Mouse (Mus musculus) midbrain, embryonic 14.5 days (tissue): ENCODE measurements at regions not wholly inside any gene's neighbourhood (a gene's known extent, or its start where the extent isn't known, plus 50 kb on each side); places are given as distances from the start of the nearest gene placed in this dataset.
A peak's percentile ranks its signal among the peaks of the same experiment; 100 is the strongest.

Experiments
- ATAC-seq: fragments of 200-750 bp; cut with Nextera tagmentation; 2 replicates; pipeline ENCODE4 v1.8.0; 2017; ENCODE audit warnings: moderate number of reproducible peaks, moderate library complexity; ENCODE audit not compliant: low FRiP score, low TSS enrichment
- DNase-seq: peaks from one replicate; pipeline ENCODE4 v3.0.0-alpha.2; 2015
- H3K27ac ChIP-seq: fragments of 300-500 bp; sonication (generic); replicated peaks from 2 replicates; pipeline ENCODE4 v1.5.1; 2014; ENCODE audit warnings: mild to moderate bottlenecking, low read depth, low read length, moderate library complexity
- H3K27me3 ChIP-seq: fragments of 300-500 bp; sonication (generic); 2 replicates; pipeline ENCODE4 v1.6.1; 2014; ENCODE audit warnings: low read length, control low read depth, mixed read lengths; ENCODE audit not compliant: control insufficient read depth, insufficient read depth
- H3K36me3 ChIP-seq: fragments of 300-500 bp; sonication (generic); 2 replicates; pipeline ENCODE4 v1.6.1; 2014; ENCODE audit warnings: low read length, control low read depth; ENCODE audit not compliant: control insufficient read depth, insufficient read depth
- H3K4me1 ChIP-seq: fragments of 300-500 bp; sonication (generic); 2 replicates; pipeline ENCODE4 v1.6.1; 2014; ENCODE audit warnings: mild to moderate bottlenecking, antibody characterized with exemption, low read length, control low read depth; ENCODE audit not compliant: control insufficient read depth, insufficient read depth
- H3K4me2 ChIP-seq: fragments of 300-500 bp; sonication (generic); 2 replicates; pipeline ENCODE4 v1.6.1; 2014; ENCODE audit warnings: mild to moderate bottlenecking, low read length, moderate library complexity
- H3K4me3 ChIP-seq: fragments of 300-500 bp; sonication (generic); replicated peaks from 2 replicates; pipeline ENCODE4 v1.5.1; 2014; ENCODE audit warnings: low read depth, low read length
- H3K9ac ChIP-seq: fragments of 300-500 bp; sonication (generic); replicated peaks from 2 replicates; pipeline ENCODE4 v1.6.1; 2014; ENCODE audit warnings: mild to moderate bottlenecking, low read length, moderate library complexity
- H3K9me3 ChIP-seq: fragments of 300-500 bp; sonication (generic); 2 replicates; pipeline ENCODE4 v1.6.1; 2016; ENCODE audit warnings: low read length, control low read depth, mixed read lengths; ENCODE audit not compliant: control insufficient read depth
- WGBS: fragments of 180-500 bp; shearing (Covaris S2); extraction: QIAGEN DNeasy Blood & Tissue Kit; methylation state at CpG from one replicate; pipeline ENCODE4 v1.1.7; 2014; 5-methylcytosine and 5-hydroxymethylcytosine counted together

- no peaks in the 10 kb centered on the region for H3K27me3 ChIP-seq
- no peak overlapping the region for H3K4me3 ChIP-seq
- H3K4me1 ChIP-seq = 0 out of 2 replicates have a peak, but pooled peaks cover 4% of the 10 kb centered on the region
- DNase-seq (no peak), ATAC-seq (no peak)
- no peak overlapping the region for H3K4me2 ChIP-seq
- no peak overlapping the region for H3K9ac ChIP-seq
- H3K27ac ChIP-seq = no peak overlapping the region
- H3K9me3 ChIP-seq = no peaks in the 10 kb centered on the region
- H3K36me3 ChIP-seq = no peaks in the 10 kb centered on the region
- 95% methylated on average over 7 of the region's 7 CpGs for WGBS
Measured at GRCm38 (mm10) chr17:87867611-87868010, 53.2 kb upstream of the Rpl36-ps4 start.

- Histone ChIP-seq H3K4me1 (no peaks in the 10 kb centered on the region), H3K4me2 (no peak overlapping the region), H3K4me3 (no peak overlapping the region), H3K36me3 (no peaks in the 10 kb centered on the region), H3K27ac (no peak overlapping the region), H3K9ac (no peak overlapping the region), H3K9me3 (no peaks in the 10 kb centered on the region), H3K27me3 (no peaks in the 10 kb centered on the region)
- 81% methylated on average over 15 of the region's 15 CpGs for WGBS
- DNase-seq (no peak), ATAC-seq (no peak)
Measured at GRCm38 (mm10) chr17:87866719-87867318, 54.0 kb upstream of the Rpl36-ps4 start.

GRCm38 (mm10) chr17:87866165-87866564, 54.6 kb upstream of the Rpl36-ps4 start:
- Histone ChIP-seq H3K4me1 (no peaks in the 10 kb centered on the region), H3K9ac (no peak overlapping the region), H3K36me3 (no peaks in the 10 kb centered on the region), H3K9me3 (no peaks in the 10 kb centered on the region), H3K4me3 (no peak overlapping the region), H3K27ac (no peak overlapping the region), H3K4me2 (no peak overlapping the region), H3K27me3 (no peaks in the 10 kb centered on the region)
- 23% methylated on average over 10 of the region's 10 CpGs for WGBS
- DNase-seq = peak; percentile 55
- no peak for ATAC-seq

- ATAC-seq = no peak
- Histone ChIP-seq H3K36me3 (no peaks in the 10 kb centered on the region), H3K27me3 (no peaks in the 10 kb centered on the region), H3K4me1 (no peaks in the 10 kb centered on the region), H3K4me2 (no peak overlapping the region), H3K27ac (no peak overlapping the region), H3K9me3 (no peaks in the 10 kb centered on the region), H3K4me3 (no peak overlapping the region), H3K9ac (no peak overlapping the region)
- no peak for DNase-seq
- WGBS = 86% methylated on average over 8 of the region's 8 CpGs
Measured at GRCm38 (mm10) chr17:87865439-87865838, 55.3 kb upstream of the Rpl36-ps4 start.

- Histone ChIP-seq H3K4me3 (no peak overlapping the region), H3K27ac (no peak overlapping the region), H3K27me3 (no peaks in the 10 kb centered on the region), H3K9me3 (no peaks in the 10 kb centered on the region), H3K9ac (no peak overlapping the region), H3K4me1 (no peaks in the 10 kb centered on the region), H3K4me2 (no peak overlapping the region), H3K36me3 (no peaks in the 10 kb centered on the region)
- 89% methylated on average over 5 of the region's 5 CpGs for WGBS
- no peak for DNase-seq
- no peak for ATAC-seq
Measured at GRCm38 (mm10) chr17:87864842-87865241, 55.9 kb upstream of the Rpl36-ps4 start.

GRCm38 (mm10) chr17:87861587-87861986, 59.2 kb upstream of the Rpl36-ps4 start:
- no peaks in the 10 kb centered on the region for H3K27me3 ChIP-seq
- no peaks in the 10 kb centered on the region for H3K9me3 ChIP-seq
- H3K4me2 ChIP-seq = no peak overlapping the region
- H3K4me1 ChIP-seq = no peaks in the 10 kb centered on the region
- H3K27ac ChIP-seq = no peak overlapping the region
- 73% methylated on average over 5 of the region's 5 CpGs for WGBS
- H3K4me3 ChIP-seq = no peak overlapping the region
- DNase-seq (no peak), ATAC-seq (no peak)
- no peaks in the 10 kb centered on the region for H3K36me3 ChIP-seq
- no peak overlapping the region for H3K9ac ChIP-seq

GRCm38 (mm10) chr17:87851456-87851855, 53.7 kb upstream of the Kcnk12 start:
- H3K4me1 ChIP-seq = no peaks in the 10 kb centered on the region
- no peaks in the 10 kb centered on the region for H3K36me3 ChIP-seq
- H3K27ac ChIP-seq = no peak overlapping the region
- no peak overlapping the region for H3K4me2 ChIP-seq
- H3K9me3 ChIP-seq = no peaks in the 10 kb centered on the region
- no peak overlapping the region for H3K4me3 ChIP-seq
- ATAC-seq (no peak), DNase-seq (no peak)
- WGBS = 50% methylated on average over 1 of the region's 1 CpGs
- H3K27me3 ChIP-seq = no peaks in the 10 kb centered on the region
- H3K9ac ChIP-seq = no peak overlapping the region

GRCm38 (mm10) chr17:87849897-87850296, 52.1 kb upstream of the Kcnk12 start:
- DNase-seq = peak; percentile 56
- H3K4me3 ChIP-seq = no peak overlapping the region
- no peaks in the 10 kb centered on the region for H3K9me3 ChIP-seq
- H3K27ac ChIP-seq = no peak overlapping the region
- no peak overlapping the region for H3K4me2 ChIP-seq
- H3K4me1 ChIP-seq = no peaks in the 10 kb centered on the region
- H3K9ac ChIP-seq = no peak overlapping the region
- H3K36me3 ChIP-seq = no peaks in the 10 kb centered on the region
- 53% methylated on average over 7 of the region's 7 CpGs for WGBS
- H3K27me3 ChIP-seq = no peaks in the 10 kb centered on the region
- ATAC-seq = no peak

- DNase-seq (no peak), ATAC-seq (no peak)
- no peak overlapping the region for H3K4me3 ChIP-seq
- H3K9me3 ChIP-seq = no peaks in the 10 kb centered on the region
- H3K9ac ChIP-seq = no peak overlapping the region
- no peaks in the 10 kb centered on the region for H3K4me1 ChIP-seq
- WGBS = 83% methylated on average over 6 of the region's 6 CpGs
- no peak overlapping the region for H3K27ac ChIP-seq
- H3K36me3 ChIP-seq = no peaks in the 10 kb centered on the region
- no peak overlapping the region for H3K4me2 ChIP-seq
- no peaks in the 10 kb centered on the region for H3K27me3 ChIP-seq
Measured at GRCm38 (mm10) chr17:87849421-87849820, 51.6 kb upstream of the Kcnk12 start.
